Mouse (Mus musculus) adrenal gland, postnatal 14 days (tissue): Measurements from ENCODE around the gene Hid1. TPM values are rescaled to one million over a fixed set of nuclear protein-coding genes. Genes with fewer than 3 reads are reported as not detected.
"Not testable (repeated sequence)": the region's sequence is repeated elsewhere in the genome, so short reads cannot be mapped to it uniquely, and the experiment has no call there.

ENCODE experiments used
- DNase-seq: peaks from one replicate; pipeline ENCODE4 v3.0.0; 2021; ENCODE audit warnings: mixed read lengths
- long read RNA-seq, 2 experiments: library from polyadenylated mRNA; stranded (forward); transcript quantifications; one replicate each; pipeline ENCODE4 v2.0.0; 2021
- total RNA-seq: library from RNA; stranded (reverse); gene quantifications from 2 replicates; pipeline ENCODE4 v1.2.3, GENCODE M21; 2021

The Hid1 gene
- total RNA-seq: 20.3 and 27.4 TPM in 2 replicates
- long read RNA-seq, experiment 1, partial matches to known transcripts: 1 of 14 reads
- long read RNA-seq, experiment 1, other reads (novel, unspliced or antisense): 7 of 14 reads
- long read RNA-seq, experiment 2, transcript Hid1-201 (19 exons, 3,236 nt): major isoform, 7 of 17 reads
- long read RNA-seq, experiment 2, partial matches to known transcripts: 5 of 17 reads
- long read RNA-seq, experiment 2, other reads (novel, unspliced or antisense): 2 of 17 reads

DNA sequence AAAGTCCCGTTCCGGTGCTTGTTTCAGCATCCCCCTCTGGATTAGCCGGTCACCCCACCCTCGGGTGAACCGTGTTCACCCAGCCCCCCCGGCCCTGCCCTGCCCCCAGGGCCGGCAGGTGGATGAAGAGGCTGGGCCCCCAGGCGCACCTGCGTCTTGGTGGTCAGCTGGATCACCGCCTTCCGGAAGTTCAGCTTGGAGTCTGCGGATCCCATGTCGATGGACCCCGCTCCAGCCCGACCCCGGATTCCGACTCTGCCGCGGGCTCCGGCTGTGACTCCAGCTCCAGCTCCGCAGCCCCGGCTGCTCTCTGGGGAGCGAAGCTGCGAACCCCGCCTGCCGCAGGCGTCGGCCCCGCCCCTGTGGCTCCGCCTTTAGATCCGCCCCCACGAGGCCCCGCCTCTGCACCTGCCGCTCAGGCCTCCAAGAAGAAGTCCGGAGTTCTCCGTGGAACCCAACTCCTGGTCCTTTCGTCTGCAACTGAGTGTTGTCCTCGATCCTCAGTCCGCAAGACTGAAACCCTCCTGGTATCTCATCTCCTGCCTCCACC, at the start of gene Hid1:
TSS of gene Hid1 (minus strand) at position 362 of the 550 bp plus-strand sequence.
- DNase-seq: peak; percentile 91

DNA sequence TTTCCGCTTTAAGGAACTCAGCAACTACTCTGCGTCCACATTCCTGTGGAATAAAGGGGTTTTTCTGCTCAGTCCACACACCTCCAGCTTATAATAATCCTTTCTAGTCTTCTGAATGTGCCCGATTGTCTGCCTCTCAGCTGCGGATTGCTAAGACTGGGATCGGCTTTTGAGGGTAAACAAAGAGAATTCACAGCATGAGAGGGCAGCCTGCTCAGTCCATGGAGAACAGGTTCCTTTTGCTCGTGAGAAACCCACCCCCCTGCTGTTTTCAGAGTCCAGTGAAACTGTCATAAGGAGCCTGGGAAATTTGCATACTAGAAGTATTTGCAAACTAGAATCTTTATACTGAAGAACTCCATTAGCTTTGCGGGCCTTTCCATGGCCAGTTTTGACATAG, 42.0 kb upstream of the Hid1 start:
- no peak for DNase-seq

- DNase-seq: no peak
Measured at GRCm38 (mm10) chr11:115408266-115408920, 40.8 kb upstream of the Hid1 start.

- DNase-seq: no peak
Measured at GRCm38 (mm10) chr11:115406858-115407401, 39.4 kb upstream of the Hid1 start.

GRCm38 (mm10) chr11:115405723-115406122, 38.2 kb upstream of the Hid1 start:
- DNase-seq: no peak

- peak; percentile 93 for DNase-seq
Measured at GRCm38 (mm10) chr11:115403338-115404124, 36.0 kb upstream of the Hid1 start, which contains the start of gene Mrpl58. TSS of gene Mrpl58 (plus strand) at chr11:115403752.

DNA sequence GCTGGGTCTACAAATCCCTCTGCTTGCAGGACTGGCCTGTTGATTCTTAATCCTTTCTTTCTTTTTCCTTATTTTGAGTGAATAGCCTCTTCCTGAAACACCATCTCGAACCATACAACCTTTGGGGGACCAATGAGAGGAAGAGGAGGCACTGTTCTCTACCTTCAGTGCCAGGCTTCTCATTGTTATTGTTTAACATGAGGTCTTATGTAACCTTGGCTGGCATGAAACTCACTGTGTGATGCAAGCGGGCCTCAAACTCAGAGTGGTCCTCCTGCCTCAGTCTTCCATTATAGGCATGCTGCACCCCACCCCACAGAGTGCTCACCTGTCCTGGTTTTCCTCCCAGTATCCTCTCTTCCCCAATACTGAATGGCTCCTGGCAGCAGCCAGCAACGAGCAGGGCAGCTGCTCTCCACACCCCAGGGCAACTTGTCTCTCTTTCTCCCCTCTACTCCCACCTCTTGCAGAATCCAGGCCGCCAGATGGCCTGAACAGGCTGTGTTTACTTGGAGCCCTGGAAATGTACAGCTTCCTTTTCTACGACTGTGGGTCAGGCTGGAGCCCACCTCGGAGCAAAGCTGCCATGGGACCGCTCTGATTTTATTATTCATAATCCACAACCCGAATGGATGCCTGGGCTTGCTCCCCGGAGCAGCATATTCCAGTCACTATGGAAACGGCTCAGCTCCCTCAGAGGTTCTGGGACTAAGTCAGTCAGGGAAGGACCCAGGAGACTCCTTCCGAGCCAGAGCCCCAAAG, 33.3 kb upstream of the Hid1 start:
- peak; percentile 35 for DNase-seq

DNA sequence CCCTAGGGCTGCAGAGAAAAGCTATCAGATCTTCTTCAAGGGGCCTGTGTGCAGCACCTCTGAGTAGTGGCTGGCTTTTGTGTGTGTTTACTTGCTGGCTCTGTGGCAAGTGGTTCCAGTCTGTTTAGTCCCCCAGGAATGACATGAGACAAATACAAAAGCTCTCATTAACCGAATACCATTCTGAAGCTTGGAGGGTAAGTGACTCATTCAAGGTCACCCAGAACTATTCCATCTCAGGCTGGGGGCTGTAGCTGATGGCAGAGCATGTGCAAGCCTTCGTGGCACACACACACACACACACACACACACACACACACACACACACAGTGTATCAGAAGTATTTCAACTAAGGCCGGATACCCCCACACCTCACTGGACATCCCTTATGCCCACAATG, 32.6 kb upstream of the Hid1 start:
- peak; percentile 51 for DNase-seq

DNA sequence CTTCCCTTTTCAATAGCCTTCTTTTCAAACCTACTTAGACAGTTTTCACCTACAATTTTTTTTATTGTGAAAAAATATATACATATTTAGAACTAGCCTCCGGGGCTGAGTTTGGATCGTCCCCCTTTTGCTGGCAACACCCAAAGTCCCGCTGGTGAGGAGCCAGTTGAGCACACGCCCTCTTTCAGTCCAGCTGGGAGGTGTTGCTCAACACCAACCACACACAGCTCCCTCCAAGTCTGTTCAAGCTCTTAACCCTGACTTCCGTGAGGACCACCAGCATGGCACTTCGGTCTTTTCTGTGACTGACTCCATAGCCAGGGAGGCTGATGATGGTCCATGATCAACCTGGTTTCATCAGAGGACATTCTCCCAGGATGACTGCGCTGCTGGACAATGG, 30.5 kb upstream of the Hid1 start:
- DNase-seq: peak; percentile 3

DNA sequence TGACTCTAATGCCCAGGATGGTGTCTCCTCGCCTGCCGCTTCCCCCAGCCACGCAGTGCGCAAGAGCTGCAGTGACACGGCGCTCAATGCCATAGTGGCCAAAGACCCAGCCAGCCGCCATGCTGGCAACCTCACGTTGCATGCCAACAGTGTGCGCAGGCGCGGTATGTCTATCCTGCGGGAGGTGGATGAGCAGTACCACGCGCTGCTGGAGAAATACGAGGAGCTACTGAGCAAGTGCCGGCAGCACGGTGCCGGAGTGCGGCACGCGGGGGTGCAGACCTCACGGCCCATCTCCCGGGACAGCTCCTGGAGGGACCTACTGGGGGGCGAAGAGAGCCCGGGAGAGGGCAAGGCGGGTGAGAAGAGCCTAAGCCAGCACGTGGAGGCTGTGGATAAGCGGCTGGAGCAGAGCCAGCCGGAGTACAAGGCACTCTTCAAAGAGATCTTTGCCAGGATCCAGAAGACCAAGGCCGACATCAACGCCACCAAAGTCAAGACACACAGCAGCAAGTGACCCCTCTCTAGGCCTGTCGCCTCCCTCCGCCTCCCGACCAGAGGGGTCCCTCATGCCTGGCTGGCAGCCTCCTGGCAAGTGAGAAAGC, 26.3 kb upstream of the Hid1 start:
- peak; percentile 62 for DNase-seq

DNA sequence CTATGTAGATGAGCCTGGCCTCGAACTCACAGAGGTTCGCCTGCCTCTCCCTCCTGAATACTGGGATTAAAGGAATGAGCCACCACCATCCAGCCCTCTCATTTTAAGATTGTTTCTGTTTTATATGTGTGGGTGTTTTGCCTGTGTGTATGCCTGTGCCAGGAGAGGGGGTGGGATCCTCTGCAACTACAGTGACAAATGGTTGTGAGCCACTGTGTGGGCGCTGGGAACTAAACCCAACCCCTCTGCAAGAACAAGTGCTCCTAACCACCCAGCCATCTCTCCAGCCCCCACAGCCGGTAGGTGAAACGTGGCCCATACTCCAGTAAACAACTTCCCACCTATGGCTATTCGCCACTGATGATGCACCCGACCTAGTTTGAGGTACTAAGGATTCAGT, 23.8 kb upstream of the Hid1 start:
- no peak for DNase-seq

GRCm38 (mm10) chr11:115386859-115387258, 19.3 kb upstream of the Hid1 start:
- DNase-seq: not testable (repeated sequence)

- peak; percentile 88 for DNase-seq
Measured at GRCm38 (mm10) chr11:115384587-115384986, 17.0 kb upstream of the Hid1 start.

DNA sequence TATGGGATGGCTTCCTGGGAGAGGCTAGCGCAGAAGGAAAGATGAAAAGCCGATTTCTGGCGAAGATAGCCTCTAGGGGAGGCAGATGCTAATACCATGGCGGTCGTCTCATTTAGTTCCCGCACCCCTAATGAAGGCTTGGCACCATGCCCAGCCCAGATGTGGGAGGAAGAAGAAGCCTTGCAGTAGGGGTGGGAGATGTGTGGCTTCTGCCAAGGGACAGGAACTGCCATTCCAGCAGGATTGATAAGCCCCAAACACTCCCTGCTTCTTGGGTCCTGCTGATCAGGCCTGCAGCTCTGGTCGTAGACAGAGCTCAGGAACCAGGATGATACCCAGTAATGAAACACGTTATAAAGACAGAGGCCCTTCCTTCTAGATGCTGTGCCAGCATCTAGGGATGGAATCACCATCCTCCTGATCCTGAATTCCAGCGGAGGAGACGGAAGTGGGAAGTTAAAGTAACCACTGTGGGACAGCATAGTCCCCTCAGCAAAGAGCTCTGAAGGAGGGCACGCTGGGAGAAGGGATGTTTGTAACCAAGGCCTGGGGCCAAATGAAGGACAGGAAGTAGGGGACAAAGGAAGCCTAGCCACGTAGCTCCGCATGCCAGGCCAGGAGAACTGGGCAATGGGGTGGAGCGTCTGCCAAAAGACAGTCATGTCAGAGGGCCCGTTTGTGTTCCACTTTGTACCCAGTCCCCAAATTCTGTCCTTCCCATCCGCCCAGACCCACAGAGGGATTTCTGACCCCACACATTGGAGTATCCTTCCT, 16.3 kb upstream of the Hid1 start:
- DNase-seq: peak; percentile 52

DNA sequence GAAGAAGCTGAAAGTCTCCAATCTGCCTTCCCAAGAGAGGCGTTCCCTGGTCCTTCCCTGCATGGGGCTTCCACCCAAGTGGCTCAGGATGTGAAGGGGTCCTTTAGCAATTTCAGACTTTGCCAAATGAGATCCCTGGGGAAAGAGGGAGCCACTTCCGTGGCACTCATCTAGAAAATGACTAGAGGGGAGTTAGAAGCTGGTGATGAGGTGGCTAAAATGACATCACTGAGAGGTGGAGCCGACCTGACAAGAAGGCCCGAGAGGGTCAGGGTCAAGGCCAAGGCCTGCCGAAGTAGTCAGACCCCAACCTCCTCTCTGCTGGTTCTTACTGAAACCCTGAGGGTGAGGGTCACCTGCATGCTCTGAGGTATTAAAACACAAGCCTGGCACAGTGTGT, 15.3 kb upstream of the Hid1 start:
- DNase-seq: peak; percentile 61

DNA sequence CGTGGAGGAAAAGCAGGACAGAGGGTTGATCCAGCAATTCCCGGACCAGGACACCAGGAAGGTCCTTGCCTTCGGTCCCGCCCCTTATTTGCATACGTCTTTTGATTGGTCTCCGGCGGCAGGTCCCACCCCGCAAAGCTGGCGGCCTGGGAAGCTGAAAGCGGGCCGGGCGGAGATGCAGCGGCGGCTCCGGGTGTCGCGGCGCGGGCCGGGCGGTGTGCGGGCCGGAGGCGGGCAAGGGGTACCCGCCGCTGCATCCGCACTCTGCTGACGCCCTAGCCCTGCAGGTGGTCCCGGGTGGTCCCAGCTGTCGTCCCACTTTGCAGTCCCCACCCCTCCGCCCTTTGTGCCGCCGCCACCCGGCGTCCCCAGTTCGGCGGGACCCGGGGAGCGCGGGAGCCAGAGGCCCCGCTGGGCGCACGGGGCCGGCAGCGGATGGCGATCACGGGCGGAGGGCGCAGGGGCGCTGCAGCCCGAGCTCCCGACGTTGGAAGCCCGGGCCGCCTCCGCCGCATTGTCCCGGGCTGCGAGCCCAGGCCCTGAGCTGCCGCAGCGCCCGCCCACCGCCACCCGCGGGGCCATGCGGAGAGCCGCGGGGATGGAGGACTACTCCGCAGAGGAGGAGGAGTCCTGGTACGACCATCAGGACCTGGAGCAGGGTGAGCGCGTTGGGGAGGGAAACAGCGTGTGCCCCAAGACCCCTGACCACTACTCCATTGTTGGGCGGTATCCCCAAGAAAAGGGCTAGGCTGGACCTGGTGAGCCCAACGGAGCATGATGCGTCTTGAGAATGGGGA, 14.4 kb upstream of the Hid1 start, which contains the start of gene Cdr2l:
TSS of gene Cdr2l (plus strand) at position 174 of the 797 bp plus-strand sequence.
- peak; percentile 97 for DNase-seq

- DNase-seq: no peak
Measured at GRCm38 (mm10) chr11:115381276-115381675, 13.7 kb upstream of the Hid1 start.

DNA sequence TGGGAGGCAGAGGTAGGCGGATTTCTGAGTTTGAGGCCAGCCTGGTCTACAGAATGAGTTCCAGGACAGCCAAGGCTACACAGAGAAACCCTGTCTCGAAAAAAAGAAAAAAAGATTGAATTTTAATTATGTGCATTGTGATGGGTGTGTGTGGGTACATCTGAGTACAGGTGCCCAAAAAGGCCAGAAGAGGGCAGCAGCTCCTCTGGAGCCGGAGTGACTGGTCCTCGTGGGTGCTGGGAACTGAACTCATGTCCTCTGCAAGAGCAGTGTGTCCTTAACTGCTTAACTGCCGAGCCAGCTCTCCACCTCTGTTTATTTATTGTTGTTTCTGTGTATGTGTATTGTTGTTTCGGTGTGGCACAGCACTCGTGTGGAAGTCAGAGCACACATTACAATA, 10.3 kb upstream of the Hid1 start:
- DNase-seq: no peak

GRCm38 (mm10) chr11:115377254-115377653, 9.7 kb upstream of the Hid1 start:
- DNase-seq: no peak

DNA sequence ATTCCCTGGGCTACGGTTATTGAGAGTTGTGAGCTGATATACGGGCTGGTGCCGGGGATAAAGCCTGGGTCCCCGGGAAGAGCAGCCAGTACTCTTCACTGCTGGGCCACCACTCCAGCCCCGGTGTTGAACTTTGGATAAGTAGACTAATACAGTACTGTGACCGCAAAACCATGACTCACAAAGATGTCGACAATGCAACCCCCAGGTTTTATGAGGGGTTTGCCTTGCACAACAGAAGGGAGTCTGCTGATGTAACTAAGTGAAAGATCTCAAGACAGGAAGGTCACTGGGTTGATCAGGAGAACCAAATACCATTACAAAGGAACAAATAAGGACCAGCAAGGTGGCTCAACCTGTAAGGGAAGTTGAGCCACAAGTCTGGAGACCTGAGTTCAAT, 9.2 kb upstream of the Hid1 start:
- DNase-seq: no peak
